Mouse (Mus musculus): ENCODE results near the gene Xcr1. TPM values are rescaled to one million over a fixed set of nuclear protein-coding genes. Genes with fewer than 3 reads are reported as not detected.

Xcr1 gene
- total and polyA plus RNA-seq, 3 experiments: 0.57 to 1.9 (median 0.62) TPM

DNA sequence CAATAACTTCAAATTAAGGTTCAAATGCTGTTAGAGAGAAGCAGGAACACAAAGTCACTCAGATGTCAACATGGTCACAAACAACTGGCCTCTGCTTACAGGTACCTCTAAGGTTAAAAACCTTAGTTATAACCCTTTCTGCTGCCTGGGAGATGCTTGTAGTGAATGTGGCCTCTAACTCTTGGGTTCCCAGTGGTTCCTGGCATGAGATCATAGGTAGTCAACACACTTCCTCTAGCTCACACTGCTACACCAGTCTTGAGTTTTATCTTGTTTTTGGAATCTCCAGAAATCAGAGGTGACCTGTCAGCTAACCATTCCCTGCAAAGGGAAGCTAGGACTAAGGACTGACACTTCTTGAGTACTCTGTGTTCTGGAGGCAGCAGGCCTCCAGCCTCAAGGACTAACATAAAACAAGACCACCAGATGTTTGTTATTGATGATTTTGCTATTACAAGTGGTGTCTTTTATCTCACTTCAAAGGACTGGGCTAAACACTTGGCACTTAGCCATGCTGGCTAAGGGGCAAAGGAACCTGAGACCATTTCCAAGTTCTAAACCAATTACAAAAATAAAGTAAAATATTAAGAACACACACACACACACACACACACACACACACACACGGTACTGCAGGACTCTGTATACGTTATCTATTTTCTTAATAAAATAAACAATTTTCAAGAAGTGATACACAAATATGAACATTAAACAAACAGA lies 11.7 kb downstream of the Xcr1 start:
- Histone ChIP-seq H3K27ac (ENCODE audit: insufficient read depth, low read depth) (peak overlapping the region; percentile 88), H3K4me2 (ENCODE audit: insufficient read depth, low read depth, poor library complexity, severe bottlenecking) (peak overlapping the region; percentile 98), H3K9me3 (replicated peaks; ENCODE audit: low read length) (no peaks in the 10 kb centered on the region), H3K79me2 (replicated peaks; ENCODE audit: control insufficient read depth, extremely low read depth, insufficient read depth, poor library complexity, severe bottlenecking) (peaks cover 29% of the 10 kb centered on the region), H3K9ac (ENCODE audit: insufficient read depth, low read depth) (peak overlapping the region; percentile 98), H3K36me3 (replicated peaks in 1 of 2; ENCODE audit: control insufficient read depth in 1 of 2, insufficient read depth in 1 of 2, low read length in 1 of 2) (peaks cover 0 to 4% of the 10 kb centered on the region in 2 experiments), H3K4me3 (replicated peaks in 1 of 3; ENCODE audit: low read depth in 2 of 3, low read length in 2 of 3, poor library complexity in 1 of 3) (peak overlapping the region; percentile 41 to 83 (median 78)), H3K27me3 (replicated peaks) (no peaks in the 10 kb centered on the region), H3K4me1 (ENCODE audit: control insufficient read depth in 1 of 2, insufficient read depth in 2 of 2) (peaks cover 16 to 53% of the 10 kb centered on the region in 2 experiments)
- DNase-seq (ENCODE audit: extremely low read depth): no peak
- dilution Hi-C loops (cut with MboI; ENCODE audit: extremely low pct_ligation_motif_present, extremely low pct_unique_long_range_greater_than_20kb, low sequenced_read_pairs): no loop called here
- no peak for TF ChIP-seq POLR2AphosphoS2 (IDR thresholded peaks at IDR 0.05; ENCODE audit: low read depth, low read length)
- no peak for TF ChIP-seq MAZ (IDR thresholded peaks at IDR 0.05; ENCODE audit: low read depth, low read length)
- no peak for TF ChIP-seq CHD1 (IDR thresholded peaks at IDR 0.05; ENCODE audit: low read depth, low read length)
- no peak for TF ChIP-seq HCFC1 (IDR thresholded peaks at IDR 0.05; ENCODE audit: low read depth, low read length)
- TF ChIP-seq SMC3 (IDR thresholded peaks at IDR 0.05; ENCODE audit: low read depth, low read length): no peak
- TF ChIP-seq E2F4 (IDR thresholded peaks at IDR 0.05; ENCODE audit: insufficient replicate concordance, low read depth, low read length): no peak
- TF ChIP-seq SIN3A (IDR thresholded peaks at IDR 0.05; ENCODE audit: low read length): no peak
- no peak for TF ChIP-seq ZKSCAN1 (IDR thresholded peaks at IDR 0.05; ENCODE audit: borderline replicate concordance, low read depth, low read length)
- no peak for TF ChIP-seq MEF2A (IDR thresholded peaks at IDR 0.05; ENCODE audit: borderline replicate concordance, low read depth, low read length)
- in situ Hi-C loops (cut with MboI; ENCODE audit: low pct_ligation_motif_present, low pct_unique_long_range_greater_than_20kb, low sequenced_read_pairs): no loop called here

DNA sequence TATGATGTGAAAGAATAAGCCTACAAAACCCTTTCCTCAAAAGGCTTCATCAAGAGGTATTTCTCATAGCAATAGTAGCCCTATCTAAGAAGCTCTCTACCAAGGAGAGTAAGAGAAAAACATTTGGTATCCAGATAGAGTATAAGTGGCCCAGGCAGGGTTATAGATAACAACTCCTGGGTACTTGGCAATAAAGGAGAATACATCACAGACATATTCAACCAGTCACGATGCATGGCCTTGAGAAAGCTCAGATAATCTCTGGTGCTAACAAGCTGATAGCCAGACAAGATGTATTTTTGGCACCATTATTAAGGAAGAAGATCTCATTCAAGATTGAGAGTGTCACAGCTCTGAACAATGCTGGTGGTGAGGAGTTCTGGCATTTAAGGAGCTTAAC lies 15.3 kb downstream of the Xcr1 start:
- in situ Hi-C loops (cut with MboI; ENCODE audit: low pct_ligation_motif_present, low pct_unique_long_range_greater_than_20kb, low sequenced_read_pairs) (no loop called here), dilution Hi-C loops (cut with MboI; ENCODE audit: extremely low pct_ligation_motif_present, extremely low pct_unique_long_range_greater_than_20kb, low sequenced_read_pairs) (no loop called here)
- no peak overlapping the region for H3K4me3 ChIP-seq (replicated peaks in 1 of 3; ENCODE audit: low read depth in 2 of 3, low read length in 2 of 3, poor library complexity in 1 of 3)
- no peaks in the 10 kb centered on the region for H3K27me3 ChIP-seq (replicated peaks)
- H3K4me2 ChIP-seq (ENCODE audit: insufficient read depth, low read depth, poor library complexity, severe bottlenecking): 0 out of 2 replicates have a peak overlapping the region, but pooled peaks have one; percentile 9
- peaks cover 13 to 59% of the 10 kb centered on the region in 2 experiments for H3K4me1 ChIP-seq (ENCODE audit: control insufficient read depth in 1 of 2, insufficient read depth in 2 of 2)
- H3K27ac ChIP-seq (ENCODE audit: insufficient read depth, low read depth): peak overlapping the region; percentile 74
- no peak for TF ChIP-seq MAFK (IDR thresholded peaks at IDR 0.05; ENCODE audit: insufficient replicate concordance, low read length)
- no peak for TF ChIP-seq KAT2A (IDR thresholded peaks at IDR 0.05; ENCODE audit: insufficient replicate concordance, low read length)
- no peak for TF ChIP-seq JUND (conservative IDR thresholded peaks at IDR 0.05; ENCODE audit: low read depth, low read length)
- no peak for TF ChIP-seq MEF2A (IDR thresholded peaks at IDR 0.05; ENCODE audit: borderline replicate concordance, low read depth, low read length)
- TF ChIP-seq NRF1 (IDR thresholded peaks at IDR 0.05; ENCODE audit: low read depth, low read length): no peak
- TF ChIP-seq JUN (IDR thresholded peaks at IDR 0.05; ENCODE audit: insufficient read depth, low read depth, low read length): no peak
- TF ChIP-seq MYC (IDR thresholded peaks at IDR 0.05; ENCODE audit: low read depth, low read length): no peak
- H3K9ac ChIP-seq (ENCODE audit: insufficient read depth, low read depth): peak overlapping the region; percentile 86; the same call in 1 of the 2 replicates
- no peaks in the 10 kb centered on the region for H3K9me3 ChIP-seq (replicated peaks; ENCODE audit: low read length)
- H3K79me2 ChIP-seq (replicated peaks; ENCODE audit: control insufficient read depth, extremely low read depth, insufficient read depth, poor library complexity, severe bottlenecking): peaks cover 42% of the 10 kb centered on the region
- DNase-seq (ENCODE audit: extremely low read depth): no peak
- peaks cover 12 to 27% of the 10 kb centered on the region in 2 experiments for H3K36me3 ChIP-seq (replicated peaks in 1 of 2; ENCODE audit: control insufficient read depth in 1 of 2, insufficient read depth in 1 of 2, low read length in 1 of 2)

Data from CH12.LX (cell line).